Mouse (Mus musculus): Measurements from ENCODE around the gene Olfr347. TPM values are rescaled to one million over a fixed set of nuclear protein-coding genes. Genes with fewer than 3 reads are reported as not detected.

Olfr347 gene
- polyA plus RNA-seq (2016; fragmentation: Nextera tagmentation; extraction: Ambion mirVana): not detected in 2 replicates

DNA sequence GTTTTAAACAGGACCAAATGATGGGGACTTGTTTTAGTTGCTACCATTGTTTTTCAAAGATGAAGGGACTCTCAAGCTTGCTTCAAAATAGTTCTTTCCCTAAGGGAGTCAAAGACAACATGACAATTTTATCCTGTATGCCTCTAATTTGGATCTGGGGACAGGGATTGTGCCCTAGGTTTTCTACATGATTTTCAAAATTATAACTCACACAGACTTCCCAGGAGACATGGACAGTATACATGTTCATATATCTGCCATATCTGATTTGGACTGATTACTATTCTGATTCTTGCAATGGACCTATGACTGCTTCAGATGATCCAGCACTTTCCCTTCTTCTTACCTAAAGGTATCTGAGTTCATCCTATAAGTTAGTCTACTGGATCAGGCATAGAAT, at the start of gene Olfr347:
TSS of gene Olfr347 (plus strand) at position 301 of the 400 bp plus-strand sequence.
- Histone ChIP-seq H3K27ac (no peak within 1 kb of the TSS), H3K9ac (no peak within 1 kb of the TSS), H3K9me3 (peaks cover 17% of the 10 kb centered on the region), H3K4me1 (no peaks in the 10 kb centered on the region), H3K4me3 (no peak within 1 kb of the TSS), H3K4me2 (replicated peaks) (no peak within 1 kb of the TSS), H3K27me3 (no peaks in the 10 kb centered on the region), H3K36me3 (no peaks in the 10 kb centered on the region)
- ATAC-seq (ENCODE audit: insufficient number of reproducible peaks, insufficient read depth, low FRiP score, low TSS enrichment): no peak

DNA sequence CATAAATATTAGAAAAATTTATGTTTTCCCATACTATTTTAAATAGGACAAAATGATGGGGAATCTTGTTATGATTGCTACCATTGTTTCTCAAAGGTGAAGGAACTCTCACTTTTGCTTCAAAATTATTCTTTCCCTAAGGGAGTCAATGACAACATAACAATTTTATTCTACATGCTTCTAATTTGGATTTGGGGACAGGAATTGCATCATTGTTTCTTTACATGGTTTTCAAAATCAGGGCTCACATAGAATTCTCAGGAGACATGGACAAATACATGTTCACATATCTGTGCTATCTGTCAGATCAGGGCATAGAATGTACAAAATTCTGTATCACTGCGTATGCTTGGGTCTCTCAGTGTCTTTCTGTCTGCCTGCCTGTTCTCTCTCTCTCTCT, 46.2 kb upstream of the Olfr347 start, which contains the start of gene Olfr346:
TSS of gene Olfr346 (plus strand) at position 301 of the 400 bp plus-strand sequence.
- 0 out of 2 replicates have a peak, but pooled peaks cover 6% of the 10 kb centered on the region for H3K9me3 ChIP-seq
- no peaks in the 10 kb centered on the region for H3K27me3 ChIP-seq
- no peak within 1 kb of the TSS for H3K4me2 ChIP-seq (replicated peaks)
- no peak within 1 kb of the TSS for H3K9ac ChIP-seq
- H3K27ac ChIP-seq: no peak within 1 kb of the TSS
- H3K36me3 ChIP-seq: no peaks in the 10 kb centered on the region
- no peak for ATAC-seq (ENCODE audit: insufficient number of reproducible peaks, insufficient read depth, low FRiP score, low TSS enrichment)
- no peak within 1 kb of the TSS for H3K4me3 ChIP-seq
- 100% methylated on average over 1 of the region's 1 CpGs for WGBS
- no peaks in the 10 kb centered on the region for H3K4me1 ChIP-seq

DNA sequence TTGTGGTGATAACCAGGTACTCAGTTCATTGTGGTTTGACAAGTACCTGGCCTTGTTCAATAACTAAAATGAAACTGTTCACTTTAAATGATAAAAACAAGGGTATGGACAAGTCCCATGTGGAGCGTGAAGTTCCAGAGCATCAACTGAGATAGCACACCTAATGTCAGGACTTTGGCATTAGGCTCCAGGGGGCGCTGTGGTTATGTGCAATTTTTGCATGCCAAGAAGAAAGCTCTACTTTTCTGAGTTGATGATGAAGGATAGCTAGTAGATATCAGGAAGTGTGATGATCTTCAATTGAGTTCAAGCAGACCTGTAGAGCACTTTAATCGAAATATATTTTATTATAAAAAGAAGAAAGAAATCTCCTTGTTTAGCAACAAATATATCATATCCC, 4.5 kb downstream of the Olfr347 start:
- H3K9ac ChIP-seq: no peak overlapping the region
- no peak for ATAC-seq (ENCODE audit: insufficient number of reproducible peaks, insufficient read depth, low FRiP score, low TSS enrichment)
- no peaks in the 10 kb centered on the region for H3K27me3 ChIP-seq
- no peak overlapping the region for H3K27ac ChIP-seq
- no peaks in the 10 kb centered on the region for H3K36me3 ChIP-seq
- no peaks in the 10 kb centered on the region for H3K9me3 ChIP-seq
- H3K4me3 ChIP-seq: no peak overlapping the region
- WGBS: 58% methylated on average over 3 of the region's 3 CpGs
- no peaks in the 10 kb centered on the region for H3K4me1 ChIP-seq
- H3K4me2 ChIP-seq (replicated peaks): no peak overlapping the region

DNA sequence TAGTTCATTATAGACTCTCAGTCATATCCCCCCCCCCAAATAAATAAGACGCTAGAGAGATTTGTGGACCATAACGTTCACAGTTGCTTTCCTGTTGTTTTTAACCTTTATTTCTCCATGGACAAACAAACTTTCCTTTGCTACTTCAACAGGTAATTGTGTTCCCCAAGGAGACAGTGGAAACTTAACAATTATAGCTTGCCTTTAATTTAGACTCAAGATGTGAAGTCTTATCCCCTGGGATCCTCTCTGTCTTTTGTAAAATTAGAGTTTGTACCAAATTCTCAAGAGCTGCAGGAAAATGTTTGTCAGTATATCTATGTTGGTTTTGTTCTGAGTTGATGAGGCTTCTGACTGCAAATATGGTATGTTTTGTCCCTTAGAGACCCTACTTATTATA, 52.3 kb downstream of the Olfr347 start, which contains the start of gene Olfr348:
TSS of gene Olfr348 (plus strand) at position 301 of the 400 bp plus-strand sequence.
- ATAC-seq (ENCODE audit: insufficient number of reproducible peaks, insufficient read depth, low FRiP score, low TSS enrichment): no peak
- H3K4me3 ChIP-seq: no peak within 1 kb of the TSS
- H3K27ac ChIP-seq: no peak within 1 kb of the TSS
- H3K36me3 ChIP-seq: no peaks in the 10 kb centered on the region
- no peaks in the 10 kb centered on the region for H3K27me3 ChIP-seq
- WGBS: 78% methylated on average over 2 of the region's 2 CpGs
- H3K4me1 ChIP-seq: no peaks in the 10 kb centered on the region
- no peaks in the 10 kb centered on the region; the same call in 1 of the 2 replicates for H3K9me3 ChIP-seq
- H3K9ac ChIP-seq: no peak within 1 kb of the TSS
- no peak within 1 kb of the TSS for H3K4me2 ChIP-seq (replicated peaks)

Other genes with a start within 250 kb of the Olfr347 start
- gene Olfr341, start 249.4 kb upstream of the Olfr347 start, polyA plus RNA-seq (2016; fragmentation: Nextera tagmentation; extraction: Ambion mirVana): not detected in 2 replicates
- gene Olfr342, start 206.9 kb upstream of the Olfr347 start, polyA plus RNA-seq (2016; fragmentation: Nextera tagmentation; extraction: Ambion mirVana): not detected in 2 replicates
- not detected in 2 replicates for gene Olfr344, start 165.2 kb upstream of the Olfr347 start, polyA plus RNA-seq (2016; fragmentation: Nextera tagmentation; extraction: Ambion mirVana)
- gene Olfr345, start 91.9 kb upstream of the Olfr347 start, polyA plus RNA-seq (2016; fragmentation: Nextera tagmentation; extraction: Ambion mirVana): not detected in 2 replicates
- not detected in 2 replicates for gene Olfr346, start 46.1 kb upstream of the Olfr347 start, polyA plus RNA-seq (2016; fragmentation: Nextera tagmentation; extraction: Ambion mirVana)
- not detected in 2 replicates for gene Olfr348, start 52.4 kb downstream of the Olfr347 start, polyA plus RNA-seq (2016; fragmentation: Nextera tagmentation; extraction: Ambion mirVana)
- not detected in 2 replicates for gene Olfr50, start 58.6 kb downstream of the Olfr347 start, polyA plus RNA-seq (2016; fragmentation: Nextera tagmentation; extraction: Ambion mirVana)
- not detected in 2 replicates for gene Olfr3, start 85.1 kb downstream of the Olfr347 start, polyA plus RNA-seq (2016; fragmentation: Nextera tagmentation; extraction: Ambion mirVana)
- gene Olfr350, start 114.4 kb downstream of the Olfr347 start, polyA plus RNA-seq (2016; fragmentation: Nextera tagmentation; extraction: Ambion mirVana): not detected in 2 replicates
- gene Olfr351, start 130.8 kb downstream of the Olfr347 start, polyA plus RNA-seq (2016; fragmentation: Nextera tagmentation; extraction: Ambion mirVana): not detected in 2 replicates
- not detected in 2 replicates for gene Olfr352, start 136.6 kb downstream of the Olfr347 start, polyA plus RNA-seq (2016; fragmentation: Nextera tagmentation; extraction: Ambion mirVana)
- not detected in 2 replicates for gene Olfr353, start 161.0 kb downstream of the Olfr347 start, polyA plus RNA-seq (2016; fragmentation: Nextera tagmentation; extraction: Ambion mirVana)
- not detected in 2 replicates for gene Olfr354, start 173.8 kb downstream of the Olfr347 start, polyA plus RNA-seq (2016; fragmentation: Nextera tagmentation; extraction: Ambion mirVana)
- gene Olfr355, start 197.0 kb downstream of the Olfr347 start, polyA plus RNA-seq (2016; fragmentation: Nextera tagmentation; extraction: Ambion mirVana): not detected in 2 replicates
- gene Olfr356, start 205.2 kb downstream of the Olfr347 start, polyA plus RNA-seq (2016; fragmentation: Nextera tagmentation; extraction: Ambion mirVana): not detected in 2 replicates